Mouse (Mus musculus): ENCODE measurements around the gene Abcb4. TPM values are rescaled to one million over a fixed set of nuclear protein-coding genes. Genes with fewer than 3 reads are reported as not detected.

Abcb4 gene
- polyA plus RNA-seq, 1 experiment from 2014 or later, result 32.6 TPM

DNA sequence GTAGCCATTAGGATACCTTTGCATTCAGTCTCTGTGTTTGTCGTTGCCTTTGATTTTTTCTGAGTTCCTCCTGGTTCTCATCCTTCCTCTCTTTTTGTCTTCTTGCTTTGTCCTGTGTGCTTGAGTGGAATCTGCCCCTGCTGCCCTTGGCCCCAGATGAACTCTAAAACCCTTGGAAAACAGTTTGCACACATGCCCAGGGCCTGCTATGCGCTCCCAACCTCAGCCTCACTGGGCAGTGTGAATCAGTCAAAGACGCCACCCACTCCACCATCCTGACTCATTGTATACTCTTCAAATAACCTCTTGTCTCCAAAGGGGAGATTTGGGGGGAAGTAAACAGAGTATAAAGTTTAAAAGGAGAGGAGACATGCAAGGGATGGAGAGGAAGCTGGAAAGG, 4.7 kb downstream of the Abcb4 start:
- H3K27ac ChIP-seq (ENCODE audit: low read depth, low read length), result no peak overlapping the region
- ATAC-seq (replicated peaks; ENCODE audit: low FRiP score) (no peak), DNase-seq (ENCODE audit: low spot score) (no peak)
- WGBS, result 80% methylated on average over 3 of the region's 3 CpGs
- no peak overlapping the region for H3K4me3 ChIP-seq (ENCODE audit: low read depth, low read length)
- 0 out of 2 replicates have a peak, but pooled peaks cover 3% of the 10 kb centered on the region for H3K4me1 ChIP-seq (replicated peaks; ENCODE audit: control insufficient read depth, insufficient read depth, low read length)
- H3K27me3 ChIP-seq (replicated peaks; ENCODE audit: control insufficient read depth, insufficient read depth, low read length), result no peaks in the 10 kb centered on the region
- no peak overlapping the region for H3K9ac ChIP-seq (ENCODE audit: low read depth, low read length)
- no peaks in the 10 kb centered on the region for H3K9me3 ChIP-seq (ENCODE audit: control insufficient read depth, low read length)
- H3K36me3 ChIP-seq (ENCODE audit: control insufficient read depth, insufficient read depth, low read length), result no peaks in the 10 kb centered on the region
- no peak overlapping the region for H3K4me2 ChIP-seq

DNA sequence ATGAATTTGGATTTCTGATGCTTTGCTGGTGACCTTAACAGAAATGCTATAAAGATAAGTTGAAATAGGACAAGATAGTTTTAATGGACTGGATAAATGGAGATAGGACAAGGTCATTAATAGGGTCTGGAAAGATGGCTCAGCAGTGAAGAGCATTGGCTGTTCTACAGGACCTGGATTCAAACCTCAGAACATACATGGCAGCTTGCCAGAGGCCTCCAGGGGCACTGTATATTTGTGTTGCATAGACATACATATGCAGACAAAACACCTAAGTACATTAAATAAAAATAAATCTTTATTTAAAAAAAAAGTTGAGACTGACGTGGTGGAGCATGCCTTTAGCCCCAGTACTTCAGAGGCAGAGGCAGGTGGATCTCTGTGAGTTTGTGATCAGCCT, 7.5 kb downstream of the Abcb4 start:
- ATAC-seq (replicated peaks; ENCODE audit: low FRiP score) (no peak), DNase-seq (ENCODE audit: low spot score) (no peak)
- 76% methylated on average over 1 of the region's 1 CpGs for WGBS
- no peak overlapping the region for H3K4me3 ChIP-seq (ENCODE audit: low read depth, low read length)
- H3K4me2 ChIP-seq, result no peak overlapping the region
- H3K36me3 ChIP-seq (ENCODE audit: control insufficient read depth, insufficient read depth, low read length), result no peaks in the 10 kb centered on the region
- no peak overlapping the region for H3K9ac ChIP-seq (ENCODE audit: low read depth, low read length)
- H3K27ac ChIP-seq (ENCODE audit: low read depth, low read length), result no peak overlapping the region
- no peaks in the 10 kb centered on the region for H3K4me1 ChIP-seq (replicated peaks; ENCODE audit: control insufficient read depth, insufficient read depth, low read length)
- H3K27me3 ChIP-seq (replicated peaks; ENCODE audit: control insufficient read depth, insufficient read depth, low read length), result no peaks in the 10 kb centered on the region
- no peaks in the 10 kb centered on the region for H3K9me3 ChIP-seq (ENCODE audit: control insufficient read depth, low read length)

DNA sequence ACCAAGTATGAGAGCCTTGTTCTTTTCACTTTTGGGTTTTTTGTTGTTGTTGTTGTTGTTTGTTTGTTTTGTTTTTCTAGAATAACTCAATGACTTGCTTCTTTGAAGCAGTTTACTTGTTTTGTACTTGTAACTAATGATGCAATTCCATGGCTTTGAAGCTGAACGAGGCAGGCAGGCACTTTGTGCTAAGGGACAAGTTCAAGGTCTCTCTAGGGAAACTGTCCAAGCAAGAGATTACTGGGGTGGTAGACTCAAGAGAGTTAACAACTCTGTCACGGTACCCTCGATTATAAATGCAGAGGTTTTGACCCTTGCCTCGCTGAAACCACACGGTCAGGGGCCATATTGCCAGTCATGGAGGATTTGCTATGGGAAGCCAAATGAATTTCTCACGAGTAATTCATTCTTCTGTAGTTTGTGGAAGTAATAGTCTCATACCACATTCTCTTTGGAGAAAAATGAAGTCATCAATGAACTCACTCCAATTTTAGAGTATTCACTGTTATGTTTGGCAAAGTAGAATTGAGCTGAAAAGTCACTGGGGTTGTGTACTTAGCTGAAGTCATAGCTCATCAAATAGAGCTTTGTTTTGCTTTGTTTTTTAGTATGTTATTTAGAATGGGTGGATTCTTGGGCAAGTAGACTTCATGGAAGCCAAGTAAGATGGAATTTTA, 8.8 kb downstream of the Abcb4 start:
- Histone ChIP-seq H3K27me3 (replicated peaks; ENCODE audit: control insufficient read depth, insufficient read depth, low read length) (no peaks in the 10 kb centered on the region), H3K4me3 (ENCODE audit: low read depth, low read length) (no peak overlapping the region), H3K36me3 (ENCODE audit: control insufficient read depth, insufficient read depth, low read length) (no peaks in the 10 kb centered on the region; the same call in 1 of the 2 replicates), H3K27ac (ENCODE audit: low read depth, low read length) (no peak overlapping the region), H3K9ac (ENCODE audit: low read depth, low read length) (no peak overlapping the region), H3K9me3 (ENCODE audit: control insufficient read depth, low read length) (no peaks in the 10 kb centered on the region), H3K4me2 (no peak overlapping the region), H3K4me1 (replicated peaks; ENCODE audit: control insufficient read depth, insufficient read depth, low read length) (no peaks in the 10 kb centered on the region)
- ATAC-seq (replicated peaks; ENCODE audit: low FRiP score), result no peak
- WGBS, result 74% methylated on average over 6 of the region's 6 CpGs
- DNase-seq (ENCODE audit: low spot score), result no peak

- Histone ChIP-seq H3K36me3 (ENCODE audit: control insufficient read depth, insufficient read depth, low read length) (no peaks in the 10 kb centered on the region; the same call in 1 of the 2 replicates), H3K4me3 (ENCODE audit: low read depth, low read length) (no peak overlapping the region), H3K4me2 (no peak overlapping the region), H3K9ac (ENCODE audit: low read depth, low read length) (no peak overlapping the region), H3K9me3 (ENCODE audit: control insufficient read depth, low read length) (no peaks in the 10 kb centered on the region), H3K4me1 (replicated peaks; ENCODE audit: control insufficient read depth, insufficient read depth, low read length) (no peaks in the 10 kb centered on the region), H3K27ac (ENCODE audit: low read depth, low read length) (no peak overlapping the region), H3K27me3 (replicated peaks; ENCODE audit: control insufficient read depth, insufficient read depth, low read length) (no peaks in the 10 kb centered on the region)
- ATAC-seq (replicated peaks; ENCODE audit: low FRiP score), result no peak
- no peak for DNase-seq (ENCODE audit: low spot score)
- 91% methylated on average over 6 of the region's 6 CpGs for WGBS
Measured at GRCm38 (mm10) chr5:8904539-8904938, 11.0 kb downstream of the Abcb4 start.

GRCm38 (mm10) chr5:8911567-8912198, 18.2 kb downstream of the Abcb4 start:
- H3K9me3 ChIP-seq (ENCODE audit: control insufficient read depth, low read length), result no peaks in the 10 kb centered on the region
- DNase-seq (ENCODE audit: low spot score) (no peak), ATAC-seq (replicated peaks; ENCODE audit: low FRiP score) (0 out of 2 replicates have a peak, but pooled peaks have one; percentile 10)
- H3K36me3 ChIP-seq (ENCODE audit: control insufficient read depth, insufficient read depth, low read length), result peaks cover 3% of the 10 kb centered on the region; the same call in 1 of the 2 replicates
- H3K9ac ChIP-seq (ENCODE audit: low read depth, low read length), result no peak overlapping the region
- 69% methylated on average over 8 of the region's 8 CpGs for WGBS
- H3K27ac ChIP-seq (ENCODE audit: low read depth, low read length), result no peak overlapping the region
- no peak overlapping the region for H3K4me3 ChIP-seq (ENCODE audit: low read depth, low read length)
- no peak overlapping the region for H3K4me2 ChIP-seq
- no peaks in the 10 kb centered on the region for H3K4me1 ChIP-seq (replicated peaks; ENCODE audit: control insufficient read depth, insufficient read depth, low read length)
- H3K27me3 ChIP-seq (replicated peaks; ENCODE audit: control insufficient read depth, insufficient read depth, low read length), result no peaks in the 10 kb centered on the region

- Histone ChIP-seq H3K4me1 (replicated peaks; ENCODE audit: control insufficient read depth, insufficient read depth, low read length) (no peaks in the 10 kb centered on the region), H3K36me3 (ENCODE audit: control insufficient read depth, insufficient read depth, low read length) (peaks cover 5% of the 10 kb centered on the region; the same call in 1 of the 2 replicates), H3K4me2 (no peak overlapping the region), H3K27me3 (replicated peaks; ENCODE audit: control insufficient read depth, insufficient read depth, low read length) (no peaks in the 10 kb centered on the region), H3K4me3 (ENCODE audit: low read depth, low read length) (no peak overlapping the region), H3K9ac (ENCODE audit: low read depth, low read length) (no peak overlapping the region), H3K9me3 (ENCODE audit: control insufficient read depth, low read length) (no peaks in the 10 kb centered on the region), H3K27ac (ENCODE audit: low read depth, low read length) (no peak overlapping the region)
- WGBS, result 45% methylated on average over 2 of the region's 2 CpGs
- no peak for ATAC-seq (replicated peaks; ENCODE audit: low FRiP score)
- no peak for DNase-seq (ENCODE audit: low spot score)
Measured at GRCm38 (mm10) chr5:8916400-8916799, 22.9 kb downstream of the Abcb4 start.

- ATAC-seq (replicated peaks; ENCODE audit: low FRiP score) (no peak), DNase-seq (ENCODE audit: low spot score) (no peak)
- H3K36me3 ChIP-seq (ENCODE audit: control insufficient read depth, insufficient read depth, low read length), result peaks cover 3% of the 10 kb centered on the region; the same call in 1 of the 2 replicates
- H3K4me2 ChIP-seq, result no peak overlapping the region
- H3K9me3 ChIP-seq (ENCODE audit: control insufficient read depth, low read length), result no peaks in the 10 kb centered on the region
- H3K27me3 ChIP-seq (replicated peaks; ENCODE audit: control insufficient read depth, insufficient read depth, low read length), result no peaks in the 10 kb centered on the region
- no peak overlapping the region for H3K9ac ChIP-seq (ENCODE audit: low read depth, low read length)
- no peak overlapping the region for H3K4me3 ChIP-seq (ENCODE audit: low read depth, low read length)
- WGBS, result 37% methylated on average over 6 of the region's 6 CpGs
- no peak overlapping the region for H3K27ac ChIP-seq (ENCODE audit: low read depth, low read length)
- no peaks in the 10 kb centered on the region for H3K4me1 ChIP-seq (replicated peaks; ENCODE audit: control insufficient read depth, insufficient read depth, low read length)
Measured at GRCm38 (mm10) chr5:8917069-8917468, 23.6 kb downstream of the Abcb4 start.

- no peaks in the 10 kb centered on the region; the same call in 1 of the 2 replicates for H3K9me3 ChIP-seq (ENCODE audit: control insufficient read depth, low read length)
- no peak for ATAC-seq (replicated peaks; ENCODE audit: low FRiP score)
- no peak overlapping the region for H3K4me3 ChIP-seq (ENCODE audit: low read depth, low read length)
- DNase-seq (ENCODE audit: low spot score), result no peak
- no peak overlapping the region for H3K27ac ChIP-seq (ENCODE audit: low read depth, low read length)
- no peak overlapping the region for H3K4me2 ChIP-seq
- no peaks in the 10 kb centered on the region for H3K27me3 ChIP-seq (replicated peaks; ENCODE audit: control insufficient read depth, insufficient read depth, low read length)
- H3K9ac ChIP-seq (ENCODE audit: low read depth, low read length), result no peak overlapping the region
- no peaks in the 10 kb centered on the region for H3K4me1 ChIP-seq (replicated peaks; ENCODE audit: control insufficient read depth, insufficient read depth, low read length)
- 82% methylated on average over 9 of the region's 9 CpGs for WGBS
- H3K36me3 ChIP-seq (ENCODE audit: control insufficient read depth, insufficient read depth, low read length), result no peaks in the 10 kb centered on the region; the same call in 1 of the 2 replicates
Measured at GRCm38 (mm10) chr5:8928440-8928839, 34.9 kb downstream of the Abcb4 start.

GRCm38 (mm10) chr5:8937965-8938364, 44.4 kb downstream of the Abcb4 start:
- WGBS, result 85% methylated on average over 7 of the region's 7 CpGs
- Histone ChIP-seq H3K4me1 (replicated peaks; ENCODE audit: control insufficient read depth, insufficient read depth, low read length) (no peaks in the 10 kb centered on the region), H3K27ac (ENCODE audit: low read depth, low read length) (no peak overlapping the region), H3K4me3 (ENCODE audit: low read depth, low read length) (no peak overlapping the region), H3K9ac (ENCODE audit: low read depth, low read length) (no peak overlapping the region), H3K4me2 (no peak overlapping the region), H3K36me3 (ENCODE audit: control insufficient read depth, insufficient read depth, low read length) (no peaks in the 10 kb centered on the region; the same call in 1 of the 2 replicates), H3K27me3 (replicated peaks; ENCODE audit: control insufficient read depth, insufficient read depth, low read length) (no peaks in the 10 kb centered on the region), H3K9me3 (ENCODE audit: control insufficient read depth, low read length) (no peaks in the 10 kb centered on the region)
- DNase-seq (ENCODE audit: low spot score), result no peak
- ATAC-seq (replicated peaks; ENCODE audit: low FRiP score), result no peak

Measured in liver, embryonic 11.5 days (tissue).